Mouse (Mus musculus) thymus, adult 2 months (tissue): ENCODE measurements around the gene Kiz.

Experiments used
- CTCF ChIP-seq: fragments of 200-500 bp; IDR thresholded peaks from 2 replicates; pipeline ENCODE4 v1.5.1; 2012; ENCODE audit warnings: mild to moderate bottlenecking, control low read depth, low read length, moderate library complexity, borderline replicate concordance; ENCODE audit not compliant: control insufficient read depth, poor library complexity, insufficient read depth; ENCODE audit errors: extremely low read depth
- POLR2A ChIP-seq: fragments of 200-500 bp; IDR thresholded peaks from 2 replicates; pipeline ENCODE4 v1.6.1; 2012; ENCODE audit warnings: mild to moderate bottlenecking, low read length, control low read depth, moderate library complexity; ENCODE audit not compliant: control insufficient read depth, poor library complexity, insufficient read depth; ENCODE audit errors: extremely low read depth

DNA sequence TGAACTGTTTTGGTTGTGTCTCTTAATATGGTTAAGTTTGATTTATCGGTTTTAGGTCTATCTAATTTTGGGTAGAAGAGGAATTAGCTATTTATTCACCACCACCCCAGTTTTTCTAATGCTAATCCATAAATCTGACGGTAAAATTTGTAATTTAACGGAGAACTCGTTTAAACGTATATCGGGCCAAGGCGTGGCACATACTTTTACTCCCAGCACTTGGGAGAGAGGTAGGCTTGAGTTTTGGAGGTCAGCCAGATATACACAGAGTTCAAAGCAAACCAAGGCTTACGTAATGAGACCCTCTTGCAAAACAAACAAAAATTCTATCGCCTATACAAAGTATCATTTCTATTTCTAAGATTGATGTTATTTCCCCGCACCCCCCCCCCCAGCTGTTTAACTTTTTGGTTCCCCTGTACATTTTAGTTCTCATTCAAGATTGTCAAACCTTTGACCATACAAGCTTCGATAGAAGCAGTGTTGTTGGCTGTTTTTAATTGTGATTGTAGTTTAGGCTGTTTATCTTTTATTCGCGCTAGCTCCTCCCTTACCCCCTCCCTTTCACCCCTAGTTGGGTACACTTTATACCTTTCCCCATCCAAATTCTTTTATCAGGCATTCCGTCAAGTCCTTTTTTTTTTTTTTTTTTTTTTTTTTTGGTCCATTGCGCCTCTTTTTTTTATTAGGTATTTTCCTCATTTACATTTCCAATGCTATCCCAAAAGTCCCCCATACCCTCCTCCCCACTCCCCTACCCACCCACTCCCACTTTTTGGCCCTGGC is 158.6 kb downstream of the Kiz start:
- TF ChIP-seq CTCF (no peak), POLR2A (no peak)
